Mouse (Mus musculus) MEL (cell line): ENCODE results near the gene Fam161b. TPM values are rescaled to one million over a fixed set of nuclear protein-coding genes. Genes with fewer than 3 reads are reported as not detected.

ENCODE experiments used
- DNase-seq: peaks from one replicate; pipeline ENCODE4 v3.0.0; 2011; ENCODE audit warnings: low read depth, low spot score
- H3K27ac ChIP-seq: 2 replicates; pipeline ENCODE4 v1.5.1; 2012; ENCODE audit warnings: low read depth, mild to moderate bottlenecking, control low read depth, low read length, moderate library complexity; ENCODE audit not compliant: control insufficient read depth
- H3K27me3 ChIP-seq, 2 experiments: fragments of 150-350 bp in 1 of 2; sonication (generic) in 1 of 2; 2 replicates each; pipeline ENCODE4 v1.6.1; 2012; ENCODE audit warnings: low read length in 2 of 2, mild to moderate bottlenecking in 2 of 2, improper control_type of control experiment in 1 of 2, moderate library complexity in 1 of 2; ENCODE audit not compliant: insufficient read depth in 2 of 2, control insufficient read depth in 1 of 2
- H3K36me3 ChIP-seq, 2 experiments: 2 replicates each; pipeline ENCODE4 v1.6.1; 2012 to 2014; ENCODE audit warnings: low read length in 2 of 2, improper control_type of control experiment in 1 of 2, inconsistent platforms in 1 of 2, mild to moderate bottlenecking in 1 of 2; ENCODE audit not compliant: insufficient read depth in 2 of 2, control insufficient read depth in 1 of 2
- H3K4me1 ChIP-seq, 2 experiments: fragments of 150-350 bp in 1 of 2; sonication (generic) in 1 of 2; 2 replicates each; pipeline ENCODE4 v1.6.1; 2012; ENCODE audit warnings: low read length in 2 of 2, improper control_type of control experiment in 1 of 2, mild to moderate bottlenecking in 1 of 2; ENCODE audit not compliant: insufficient read depth in 2 of 2, control insufficient read depth in 1 of 2
- H3K4me3 ChIP-seq, 2 experiments: fragments of 150-350 bp in 1 of 2; sonication (generic) in 1 of 2; 2 replicates each; pipeline ENCODE4 v1.5.1; 2012; ENCODE audit warnings: low read depth in 2 of 2, low read length in 2 of 2, mild to moderate bottlenecking in 2 of 2, moderate library complexity in 2 of 2, control low read depth in 1 of 2, improper control_type of control experiment in 1 of 2; ENCODE audit not compliant: control insufficient read depth in 1 of 2, insufficient read depth in 1 of 2
- H3K79me2 ChIP-seq: 2 replicates; pipeline ENCODE4 v1.6.1; 2012; ENCODE audit warnings: mild to moderate bottlenecking, low read length, moderate library complexity; ENCODE audit not compliant: control insufficient read depth, poor library complexity, insufficient read depth
- H3K9ac ChIP-seq: 2 replicates; pipeline ENCODE4 v1.6.1; 2012; ENCODE audit warnings: low read depth, mild to moderate bottlenecking, control low read depth, low read length, moderate library complexity; ENCODE audit not compliant: control insufficient read depth, poor library complexity, severe bottlenecking
- H3K9me3 ChIP-seq: fragments of 150-350 bp; sonication (generic); replicated peaks from 2 replicates; pipeline ENCODE4 v1.6.1; 2012; ENCODE audit warnings: mild to moderate bottlenecking, low read length, improper control_type of control experiment, moderate library complexity; ENCODE audit not compliant: insufficient read depth
- ELF1 ChIP-seq: IDR thresholded peaks from 2 replicates; pipeline ENCODE4 v1.6.1; 2014; ENCODE audit warnings: low read depth, mild to moderate bottlenecking, inconsistent platforms, low read length, improper control_type of control experiment, moderate library complexity
- EP300 ChIP-seq, 2 experiments: IDR thresholded peaks; 2 replicates each; pipeline ENCODE4 v1.6.1; 2011; ENCODE audit warnings: improper control_type of control experiment in 2 of 2, low read length in 2 of 2, low read depth in 1 of 2, mild to moderate bottlenecking in 1 of 2
- ETS1 ChIP-seq: IDR thresholded peaks from 2 replicates; pipeline ENCODE4 v1.6.1; 2012; ENCODE audit warnings: low read depth, mild to moderate bottlenecking, inconsistent platforms, low read length, improper control_type of control experiment, moderate library complexity
- GATA1 ChIP-seq: IDR thresholded peaks from 2 replicates; pipeline ENCODE4 v1.6.1; 2011; ENCODE audit warnings: low read depth, low read length, improper control_type of control experiment
- HCFC1 ChIP-seq: IDR thresholded peaks from 2 replicates; pipeline ENCODE4 v1.6.1; 2012; ENCODE audit warnings: low read depth, mild to moderate bottlenecking, inconsistent platforms, low read length, improper control_type of control experiment, moderate library complexity
- MAX ChIP-seq: IDR thresholded peaks from 2 replicates; pipeline ENCODE4 v1.6.1; 2011; ENCODE audit warnings: low read length, improper control_type of control experiment
- MAZ ChIP-seq: IDR thresholded peaks from 2 replicates; pipeline ENCODE4 v1.6.1; 2012; ENCODE audit warnings: low read depth, mild to moderate bottlenecking, inconsistent platforms, low read length, improper control_type of control experiment
- MEF2A ChIP-seq: IDR thresholded peaks from 2 replicates; pipeline ENCODE4 v1.6.1; 2014; ENCODE audit warnings: low read depth, mild to moderate bottlenecking, inconsistent platforms, low read length, improper control_type of control experiment; ENCODE audit not compliant: poor library complexity, insufficient replicate concordance, severe bottlenecking; ENCODE audit errors: extremely low read depth
- MXI1 ChIP-seq: IDR thresholded peaks from 2 replicates; pipeline ENCODE4 v1.6.1; 2011; ENCODE audit warnings: mild to moderate bottlenecking, low read depth, low read length, improper control_type of control experiment
- MYB ChIP-seq: IDR thresholded peaks from 2 replicates; pipeline ENCODE4 v1.6.1; 2011; ENCODE audit warnings: mild to moderate bottlenecking, low read depth, low read length, improper control_type of control experiment
- MYC ChIP-seq: IDR thresholded peaks from 2 replicates; pipeline ENCODE4 v1.6.1; 2011; ENCODE audit warnings: low read depth, mild to moderate bottlenecking, low read length, improper control_type of control experiment, moderate library complexity
- NELFE ChIP-seq: IDR thresholded peaks from 2 replicates; pipeline ENCODE4 v1.6.1; 2011; ENCODE audit warnings: low read depth, low read length, improper control_type of control experiment
- NRF1 ChIP-seq: IDR thresholded peaks from 2 replicates; pipeline ENCODE4 v1.6.1; 2014; ENCODE audit warnings: low read depth, mild to moderate bottlenecking, inconsistent platforms, low read length, improper control_type of control experiment, moderate library complexity; ENCODE audit not compliant: poor library complexity, insufficient read depth, severe bottlenecking
- POLR2A ChIP-seq, 2 experiments: IDR thresholded peaks; 2 replicates each; pipeline ENCODE4 v1.6.1; 2011 to 2012; ENCODE audit warnings: low read length in 2 of 2, mild to moderate bottlenecking in 2 of 2, control low read depth in 1 of 2, improper control_type of control experiment in 1 of 2, low read depth in 1 of 2, moderate library complexity in 1 of 2; ENCODE audit not compliant: control insufficient read depth in 1 of 2, insufficient read depth in 1 of 2, poor library complexity in 1 of 2
- SIN3A ChIP-seq: IDR thresholded peaks from 2 replicates; pipeline ENCODE4 v1.6.1; 2012; ENCODE audit warnings: low read length, improper control_type of control experiment, inconsistent platforms
- TCF12 ChIP-seq: IDR thresholded peaks from 2 replicates; pipeline ENCODE4 v1.6.1; 2014; ENCODE audit warnings: low read depth, mild to moderate bottlenecking, inconsistent platforms, low read length, improper control_type of control experiment, moderate library complexity
- UBTF ChIP-seq: IDR thresholded peaks from 2 replicates; pipeline ENCODE4 v1.6.1; 2012; ENCODE audit warnings: low read depth, mild to moderate bottlenecking, inconsistent platforms, low read length, improper control_type of control experiment, moderate library complexity, borderline replicate concordance; ENCODE audit not compliant: insufficient read depth
- USF1 ChIP-seq: IDR thresholded peaks from 2 replicates; pipeline ENCODE4 v1.6.1; 2014; ENCODE audit warnings: low read depth, mild to moderate bottlenecking, inconsistent platforms, low read length, improper control_type of control experiment, moderate library complexity
- USF2 ChIP-seq, 2 experiments: IDR thresholded peaks; 2 replicates each; pipeline ENCODE4 v1.6.1; 2011 to 2012; ENCODE audit warnings: improper control_type of control experiment in 2 of 2, low read length in 2 of 2, borderline replicate concordance in 1 of 2, inconsistent platforms in 1 of 2, low read depth in 1 of 2, mild to moderate bottlenecking in 1 of 2; ENCODE audit not compliant: insufficient read depth in 1 of 2
- ZC3H11A ChIP-seq: IDR thresholded peaks from 2 replicates; pipeline ENCODE4 v1.6.1; 2012; ENCODE audit warnings: low read depth, mild to moderate bottlenecking, inconsistent platforms, low read length, improper control_type of control experiment
- ZMIZ1 ChIP-seq: IDR thresholded peaks from 2 replicates; pipeline ENCODE4 v1.6.1; 2012; ENCODE audit warnings: low read depth, mild to moderate bottlenecking, inconsistent platforms, low read length, improper control_type of control experiment, moderate library complexity
- polyA plus RNA-seq, 2 experiments: library from polyadenylated mRNA; stranded (reverse) in 1 of 2; unstranded in 1 of 2; fragments of >175 nt in 1 of 2; fragments of >200 nt in 1 of 2; gene quantifications; 2 replicates each; pipeline versions ENCODE4 v1.2.1 to v1.2.4; 2012; ENCODE audit warnings: low replicate concordance in 2 of 2, low read depth in 1 of 2; ENCODE audit not compliant: insufficient read length in 2 of 2, insufficient read depth in 1 of 2, missing spikeins in 1 of 2
- total RNA-seq: library from RNA; depleted of rRNA; stranded (reverse); fragments of 300-350 nt; gene quantifications from 2 replicates; pipeline ENCODE4 v1.2.3, GENCODE M21; 2012

Fam161b gene
- total and polyA plus RNA-seq, 3 experiments, result 0.46 to 1.1 TPM; not detected in 1

DNA sequence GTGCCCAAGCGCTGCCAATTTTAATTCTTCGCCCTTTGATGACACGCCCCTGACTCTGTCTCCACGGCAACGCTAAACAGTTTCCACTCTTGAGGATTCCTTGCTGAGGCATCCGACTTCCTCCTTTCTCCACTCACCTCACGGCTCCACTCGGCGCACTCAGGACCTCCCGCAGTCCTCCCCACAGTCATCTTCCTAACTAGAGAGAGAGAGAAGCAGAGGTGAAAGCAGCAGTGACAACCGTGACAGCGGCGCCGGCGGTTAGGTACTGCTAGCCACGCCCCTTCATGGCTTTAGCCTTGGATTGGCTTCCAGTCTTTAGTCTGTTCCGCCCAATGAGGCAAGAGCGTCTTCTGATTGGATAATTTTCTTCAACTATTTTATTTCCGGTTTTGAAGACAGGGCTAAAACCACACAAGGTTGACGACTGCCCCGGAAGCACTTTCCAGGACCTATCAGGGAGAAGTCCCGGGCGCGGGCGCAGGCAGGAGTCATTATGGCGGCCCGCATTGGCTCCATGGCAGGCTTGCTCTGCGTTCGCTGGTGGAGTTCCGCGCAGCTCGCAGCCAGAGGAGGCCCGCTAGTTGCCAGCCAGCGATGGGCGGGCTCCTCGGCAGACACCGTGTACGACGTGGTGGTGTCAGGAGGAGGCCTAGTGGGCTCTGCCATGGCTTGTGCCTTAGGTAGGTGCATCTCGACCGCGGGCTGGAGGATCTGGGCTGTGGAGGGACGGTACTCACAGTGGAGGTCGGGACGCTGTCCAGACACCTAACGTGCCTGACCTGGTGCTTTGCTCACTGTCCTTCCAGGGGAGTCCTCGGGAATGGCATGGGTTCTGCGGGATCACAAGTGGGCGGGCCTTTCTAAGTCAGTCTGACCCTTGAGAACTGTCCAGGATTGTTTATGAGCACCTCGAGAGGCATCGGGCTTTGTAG is at the start of gene Fam161b, which contains the start of gene Coq6 (continued):
- TF ChIP-seq ELF1 (peak; percentile 83), EP300 (IDR thresholded peaks at IDR 0.05; ENCODE audit: low read depth in 1 of 2, low read length in 2 of 2) (no peak), ETS1 (no peak), SIN3A (peak; percentile 100), MYB (0 out of 2 replicates have a peak, but pooled peaks have one; percentile 47)

DNA sequence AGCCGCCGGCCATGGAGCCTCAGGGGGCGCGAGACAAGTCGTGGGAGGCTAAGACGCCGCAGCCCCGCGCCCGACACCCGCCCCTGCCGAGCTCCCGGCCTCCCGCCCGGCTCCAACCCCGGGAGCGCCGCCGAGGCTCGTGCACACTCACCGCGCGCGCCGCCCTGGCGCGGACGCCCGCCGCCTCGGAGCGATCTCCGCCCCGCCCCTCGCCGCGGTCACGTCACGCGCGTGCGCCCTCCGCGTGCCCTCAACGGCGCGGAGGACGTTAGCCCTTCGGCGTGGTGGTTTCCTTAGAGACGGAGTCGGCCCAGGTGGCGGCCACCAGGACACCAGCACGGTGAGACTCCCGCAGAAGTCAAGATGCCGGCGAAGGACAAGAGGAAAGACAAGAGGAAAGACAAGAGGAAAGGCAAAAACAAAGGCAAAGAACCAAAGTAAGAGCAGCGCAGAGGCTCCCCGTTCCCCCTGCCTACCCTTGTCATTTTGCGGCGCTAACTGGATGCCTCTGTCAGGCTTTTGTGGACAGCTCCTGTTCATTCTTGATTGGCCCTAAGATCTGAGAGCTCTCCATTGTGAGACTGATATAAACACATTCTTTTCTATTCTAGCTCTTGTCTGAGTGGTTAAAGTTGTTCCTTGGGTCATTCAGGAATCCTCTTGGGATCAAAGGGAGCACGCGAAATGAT is 47.3 kb upstream of the Fam161b start, which contains the start of the genes Entpd5 and Bbof1:
Entpd5 (minus strand) TSS at position 211 of the 689 bp plus-strand sequence.
Bbof1 (plus strand) TSS at position 253 of the 689 bp plus-strand sequence.
- Histone ChIP-seq H3K79me2 (no peaks in the 10 kb centered on the region; the same call in 1 of the 2 replicates), H3K27ac (peak within 1 kb of the TSS; percentile 68), H3K4me3 (peak within 1 kb of the TSS; percentile 67 to 94), H3K9me3 (no peaks in the 10 kb centered on the region), H3K36me3 (peaks cover 0 to 8% of the 10 kb centered on the region in 2 experiments; a peak in 2 of 4 replicates), H3K9ac (peak within 1 kb of the TSS; percentile 76), H3K27me3 (no peaks in the 10 kb centered on the region), H3K4me1 (peaks cover 4 to 8% of the 10 kb centered on the region in 2 experiments; a peak in 3 of 4 replicates)
- TF ChIP-seq SIN3A, result peak; percentile 95
- TF ChIP-seq USF2 (IDR thresholded peaks at IDR 0.05; ENCODE audit: borderline replicate concordance in 1 of 2, insufficient read depth in 1 of 2, low read depth in 1 of 2, low read length in 2 of 2), result no peak
- peak; percentile 73 to 77; a peak in 3 of 4 replicates for TF ChIP-seq POLR2A (IDR thresholded peaks at IDR 0.05; ENCODE audit: control insufficient read depth in 1 of 2, insufficient read depth in 1 of 2, low read depth in 1 of 2, low read length in 2 of 2, poor library complexity in 1 of 2)
- TF ChIP-seq UBTF, result no peak; the same call in 1 of the 2 replicates
- peak; percentile 26; the same call in 1 of the 2 replicates for TF ChIP-seq HCFC1
- TF ChIP-seq ZMIZ1, result peak; percentile 67; the same call in 1 of the 2 replicates
- peak; percentile 28; the same call in 1 of the 2 replicates for TF ChIP-seq MYB
- peak; percentile 67; the same call in 1 of the 2 replicates for TF ChIP-seq MAZ
- TF ChIP-seq MEF2A, result no peak
- TF ChIP-seq MXI1, result peak; percentile 95
- no peak for TF ChIP-seq ZC3H11A
- no peak for TF ChIP-seq GATA1
- 0 out of 2 replicates have a peak, but pooled peaks have one; percentile 38 for TF ChIP-seq MYC
- TF ChIP-seq ELF1, result no peak
- TF ChIP-seq USF1, result peak; percentile 27; the same call in 1 of the 2 replicates
- peak; percentile 80 for TF ChIP-seq NELFE
- peak; percentile 76 for TF ChIP-seq NRF1
- peak; percentile 60; the same call in 1 of the 2 replicates for TF ChIP-seq MAX
- 0 out of 2 replicates have a peak, but pooled peaks have one; percentile 16 for TF ChIP-seq TCF12
- DNase-seq, result peak; percentile 89
